Mouse (Mus musculus): ENCODE data around the gene Sh2b2. TPM values are rescaled to one million over a fixed set of nuclear protein-coding genes. Genes with fewer than 3 reads are reported as not detected.

Gene Sh2b2
- total RNA-seq, 2 experiments from 2014 or later = 8.0 to 9.7 TPM

Other genes starting within 250 kb of the Sh2b2 start
- not detected for gene Upk3b, start 208.1 kb downstream of the Sh2b2 start, total RNA-seq (2021)
- gene Upk3bl, start 192.1 kb downstream of the Sh2b2 start, total RNA-seq (2021) = not detected
- 1 to 10 TPM; 3.8 to 7.0 TPM for gene Rasa4, start 162.6 kb downstream of the Sh2b2 start, total RNA-seq (2021)
- 10 to 100 TPM; 69.8 to 82.9 TPM for gene Polr2j, start 129.9 kb downstream of the Sh2b2 start, total RNA-seq (2021)
- 10 to 100 TPM; 10.9 to 17.7 TPM for gene Lrwd1, start 110.5 kb downstream of the Sh2b2 start, total RNA-seq (2021)
- gene Alkbh4, start 110.4 kb downstream of the Sh2b2 start, total RNA-seq (2021) = 1 to 10 TPM; 7.7 to 9.0 TPM
- 10 to 100 TPM; 54.0 to 54.8 TPM for gene Orai2, start 75.8 kb downstream of the Sh2b2 start, total RNA-seq (2021)
- 10 to 100 TPM; 28.3 to 39.2 TPM for gene Prkrip1, start 47.6 kb downstream of the Sh2b2 start, total RNA-seq (2021)

All from left cerebral cortex, postnatal 36 days (tissue).